In genomic region chr12:51865790-51866179, GRCm38 (mm10) we compare ENCODE assay signal across 8 mouse cellular contexts. TPM values are rescaled to one million over a fixed set of nuclear protein-coding genes. Genes with fewer than 3 reads are reported as not detected.
DNase-seq lines count a peak whose midpoint lies in the region; ATAC-seq and TF ChIP-seq lines count a peak whose summit lies in the region.

No protein-coding gene starts in this region.

- peaks cover 13% of the 10 kb centered on the region; the same call in 1 of the 2 replicates for H3K4me1 ChIP-seq in liver, adult 2 months (ENCODE audit: control insufficient read depth, insufficient read depth, low read length)
- H3K4me1 ChIP-seq in bone marrow macrophage, adult 2 months (ENCODE audit: control insufficient read depth, insufficient read depth, low read length) = peaks cover 36% of the 10 kb centered on the region
- peaks cover 6% of the 10 kb centered on the region for H3K4me1 ChIP-seq in kidney, embryonic 16.5 days (ENCODE audit: insufficient read depth, low read length)

- peak; percentile 52 for ATAC-seq in kidney, embryonic 16.5 days (ENCODE audit: low FRiP score, low TSS enrichment)

- no peak overlapping the region for H3K4me2 ChIP-seq in kidney, embryonic 16.5 days (replicated peaks; ENCODE audit: low read depth, low read length)

- H3K79me2 ChIP-seq in liver, adult 2 months (ENCODE audit: control insufficient read depth, insufficient read depth, low read length) = no peaks in the 10 kb centered on the region

- TF ChIP-seq POLR2A in liver, adult 2 months (IDR thresholded peaks at IDR 0.05; ENCODE audit: extremely low read depth, insufficient read depth, low read length) = no peak
- no peak for TF ChIP-seq POLR2A in bone marrow macrophage, adult 2 months (IDR thresholded peaks at IDR 0.05; ENCODE audit: borderline replicate concordance, low read depth, low read length)

- H3K27me3 ChIP-seq in liver, adult 2 months (ENCODE audit: control insufficient read depth, insufficient read depth, low read length) = no peaks in the 10 kb centered on the region
- no peaks in the 10 kb centered on the region for H3K27me3 ChIP-seq in kidney, embryonic 16.5 days (ENCODE audit: insufficient read depth, low read length)

- peak overlapping the region; percentile 41; the same call in 1 of the 2 replicates for H3K9ac ChIP-seq in liver, adult 2 months (ENCODE audit: low read depth, low read length)
- no peak overlapping the region for H3K9ac ChIP-seq in kidney, embryonic 16.5 days (replicated peaks; ENCODE audit: low read length)

- H3K4me3 ChIP-seq in liver, adult 2 months (ENCODE audit: insufficient read depth, low read depth, low read length) = no peak overlapping the region
- peak overlapping the region; percentile 12 for H3K4me3 ChIP-seq in bone marrow macrophage, adult 2 months (ENCODE audit: insufficient read depth, low read length)
- H3K4me3 ChIP-seq in kidney, embryonic 16.5 days (ENCODE audit: low read length) = no peak overlapping the region

- 14% methylated on average over 4 of the region's 4 CpGs for WGBS in liver, adult 2 months
- 48% methylated on average over 4 of the region's 4 CpGs for WGBS in kidney, embryonic 16.5 days

- H3K9me3 ChIP-seq in kidney, embryonic 16.5 days (ENCODE audit: low read length) = no peaks in the 10 kb centered on the region

- TF ChIP-seq CTCF in liver, adult 2 months (IDR thresholded peaks at IDR 0.05; ENCODE audit: low read depth, low read length) = no peak
- TF ChIP-seq CTCF in bone marrow macrophage, adult 2 months (IDR thresholded peaks at IDR 0.05; ENCODE audit: low read depth, low read length) = no peak

- DNase-seq in liver, adult 2 months (ENCODE audit: extremely low read depth, low read depth, low spot score) = peak; percentile 81
- no peak for DNase-seq in liver
- peak; percentile 30 to 38 for DNase-seq in gastrocnemius, postnatal 36 days
- DNase-seq in mesoderm, embryonic 11.5 days (ENCODE audit: low read depth, low spot score) = peak; percentile 71
- peak; percentile 18 for DNase-seq in thymus, postnatal 14 days
- no peak for DNase-seq in cerebellum, adult 11 months

- no peaks in the 10 kb centered on the region for H3K36me3 ChIP-seq in liver, adult 2 months (ENCODE audit: control insufficient read depth, insufficient read depth, low read length)
- H3K36me3 ChIP-seq in kidney, embryonic 16.5 days (ENCODE audit: insufficient read depth, low read length) = no peaks in the 10 kb centered on the region

- H3K27ac ChIP-seq in liver, adult 2 months (replicated peaks; ENCODE audit: insufficient read depth, low read depth, low read length) = peak overlapping the region; percentile 85
- H3K27ac ChIP-seq in bone marrow macrophage, adult 2 months (ENCODE audit: insufficient read depth, low read depth, low read length) = peak overlapping the region; percentile 86
- H3K27ac ChIP-seq in kidney, embryonic 16.5 days (ENCODE audit: low read length) = no peak overlapping the region

- intact Hi-C loops in gastrocnemius, postnatal 36 days (cut with DNase I) = loop anchor here (1.0 kb wide), 2 partner anchors 21 to 36 kb away; partner anchors contain the start of gene Hectd1

RNA-seq across cellular contexts. Expression of gene Hectd1, which starts 36.4 kb away (rescaled TPM):
- 96.1 and 102 TPM in 2 replicates for total RNA-seq in liver, adult 2 months (2014; rRNA removed)
- polyA plus RNA-seq in liver, adult 2 months (2012; rRNA removed) = 12.1 and 15.1 TPM in 2 replicates
- polyA plus RNA-seq in bone marrow macrophage, adult 2 months (2012; ENCODE audit: insufficient read depth, insufficient read length, missing spikeins) = 30.7 and 34.3 TPM in 2 replicates
- total RNA-seq in gastrocnemius, postnatal 36 days (2021) = 10 to 100 TPM; 80.6 to 97.8 TPM
- 37.3 and 41.8 TPM in 2 replicates for polyA plus RNA-seq in kidney, embryonic 16.5 days (2015; fragmentation: Nextera tagmentation; extraction: Ambion mirVana)

Comparison
In these comparisons a context has a peak if more than half of its experiments do, and no peak if none do; other contexts are left out.
1. DNase-seq: peak in liver, adult 2 months (single experiment), gastrocnemius, postnatal 36 days (2 of 2), mesoderm, embryonic 11.5 days (single experiment) and thymus, postnatal 14 days (single experiment); none in liver (single experiment) and cerebellum, adult 11 months (single experiment).